17 mouse cellular contexts compared by ENCODE assay signal in the genomic region with DNA sequence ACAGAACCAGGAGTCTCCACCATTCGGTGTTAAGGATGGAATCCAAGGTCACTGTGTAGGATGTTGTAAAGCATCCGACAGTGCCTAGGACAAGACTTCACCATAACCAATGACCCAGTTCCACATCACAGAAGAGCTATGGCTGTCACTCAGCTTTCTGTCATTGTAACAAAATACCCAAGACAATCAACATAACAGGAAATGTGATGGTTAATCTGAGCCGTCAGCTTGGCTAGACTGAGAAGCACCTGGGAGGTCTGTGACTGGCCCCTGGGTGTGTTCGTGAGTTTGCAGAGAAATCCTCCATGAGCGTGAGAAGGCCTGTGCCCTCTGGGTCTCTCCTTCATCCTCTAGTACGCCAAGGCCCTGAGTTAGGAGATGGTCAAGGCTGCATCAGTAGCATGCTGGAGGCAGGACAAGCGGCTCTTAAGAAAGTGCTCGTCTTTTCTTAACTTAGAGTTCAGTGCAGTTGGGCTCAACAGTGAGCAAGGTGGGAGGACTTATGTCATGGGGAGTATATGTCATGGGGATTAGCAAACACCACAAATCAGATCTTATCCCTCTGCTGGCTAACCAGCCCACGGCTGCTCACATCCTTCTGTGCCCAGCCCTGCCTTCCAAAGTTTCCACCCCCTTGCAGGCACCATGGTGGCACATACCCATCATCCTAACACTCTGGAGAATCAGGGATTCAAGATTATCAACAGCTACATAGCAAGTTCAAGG. TPM values are rescaled to one million over a fixed set of nuclear protein-coding genes. Genes with fewer than 3 reads are reported as not detected.
DNase-seq lines count a peak whose midpoint lies in the region; ATAC-seq and TF ChIP-seq lines count a peak whose summit lies in the region.
"Had no signal": no experiment of that assay in that cellular context is flagged by ENCODE, and none has a peak within 500 bp of the region (broad histone marks: within the 10 kb centered on the region; RNA-seq: fewer than 3 reads in every experiment).

No protein-coding gene starts in this region.

- no peaks in the 10 kb centered on the region for H3K27me3 ChIP-seq in intestine, embryonic 16.5 days (replicated peaks; ENCODE audit: control insufficient read depth, insufficient read depth, low read length)
- no peaks in the 10 kb centered on the region for H3K27me3 ChIP-seq in intestine, postnatal 0 days (replicated peaks; ENCODE audit: control insufficient read depth, insufficient read depth, low read length)
- no peaks in the 10 kb centered on the region for H3K27me3 ChIP-seq in stomach, embryonic 15.5 days (replicated peaks)
- no peaks in the 10 kb centered on the region for H3K27me3 ChIP-seq in stomach, postnatal 0 days (ENCODE audit: control insufficient read depth, insufficient read depth, low read length)
- no peaks in the 10 kb centered on the region for H3K27me3 ChIP-seq in hindbrain, embryonic 11.5 days (ENCODE audit: control insufficient read depth, insufficient read depth, low read length)

- no peak for TF ChIP-seq CTCF in intestine, postnatal 0 days (IDR thresholded peaks at IDR 0.05; ENCODE audit: low read depth)
- no peak for TF ChIP-seq CTCF in stomach, postnatal 0 days (IDR thresholded peaks at IDR 0.05; ENCODE audit: low read depth)

- no peak overlapping the region for H3K4me2 ChIP-seq in intestine, embryonic 16.5 days (ENCODE audit: low read depth, low read length)
- no peak overlapping the region for H3K4me2 ChIP-seq in intestine, postnatal 0 days (replicated peaks; ENCODE audit: low read depth)
- no peak overlapping the region for H3K4me2 ChIP-seq in stomach, embryonic 15.5 days
- H3K4me2 ChIP-seq in stomach, postnatal 0 days (replicated peaks; ENCODE audit: low read depth), result no peak overlapping the region
- H3K4me2 ChIP-seq in hindbrain, embryonic 11.5 days (replicated peaks; ENCODE audit: low read depth, low read length), result no peak overlapping the region
- H3K4me2 ChIP-seq: liver, embryonic 11.5 days had no signal

- no peaks in the 10 kb centered on the region for H3K36me3 ChIP-seq in intestine, embryonic 16.5 days (ENCODE audit: control insufficient read depth, insufficient read depth, low read length)
- H3K36me3 ChIP-seq in intestine, postnatal 0 days (ENCODE audit: control insufficient read depth, insufficient read depth), result no peaks in the 10 kb centered on the region
- no peaks in the 10 kb centered on the region for H3K36me3 ChIP-seq in stomach, embryonic 15.5 days
- H3K36me3 ChIP-seq in stomach, postnatal 0 days (ENCODE audit: control insufficient read depth, insufficient read depth, low read length), result no peaks in the 10 kb centered on the region
- no peaks in the 10 kb centered on the region for H3K36me3 ChIP-seq in hindbrain, embryonic 11.5 days (ENCODE audit: control insufficient read depth, insufficient read depth, low read length)
- H3K36me3 ChIP-seq: G1E had no signal

- WGBS in intestine, embryonic 16.5 days, result 77% methylated on average over 9 of the region's 9 CpGs
- 74% methylated on average over 9 of the region's 9 CpGs for WGBS in intestine, postnatal 0 days
- WGBS in stomach, embryonic 15.5 days, result 75% methylated on average over 9 of the region's 9 CpGs
- 76% methylated on average over 9 of the region's 9 CpGs for WGBS in stomach, postnatal 0 days
- WGBS in hindbrain, embryonic 11.5 days, result 88% methylated on average over 9 of the region's 9 CpGs

- H3K9ac ChIP-seq in intestine, embryonic 16.5 days (ENCODE audit: low read depth, low read length), result no peak overlapping the region
- no peak overlapping the region for H3K9ac ChIP-seq in intestine, postnatal 0 days (ENCODE audit: low read depth, low read length)
- H3K9ac ChIP-seq in stomach, embryonic 15.5 days, result no peak overlapping the region
- no peak overlapping the region for H3K9ac ChIP-seq in stomach, postnatal 0 days (ENCODE audit: low read length)
- H3K9ac ChIP-seq in hindbrain, embryonic 11.5 days (ENCODE audit: low read depth, low read length), result no peak overlapping the region

- DNase-seq in stomach, postnatal 0 days (ENCODE audit: low spot score), result no peak
- DNase-seq in naive thymus-derived CD4-positive, alpha-beta T cell, adult 2 months (ENCODE audit: low read depth), result peak; percentile 21
- no peak for DNase-seq in hindbrain, embryonic 11.5 days (ENCODE audit: low spot score)
- DNase-seq: adrenal gland, postnatal 25 days; cerebellum, adult 11 months; cerebellum, postnatal 14 days; midbrain, embryonic 14.5 days; spleen, adult 18-20 months; thymus, adult 18-20 months had no signal

- no peak overlapping the region for H3K4me3 ChIP-seq in intestine, embryonic 16.5 days (ENCODE audit: low read length)
- no peak overlapping the region for H3K4me3 ChIP-seq in intestine, postnatal 0 days (ENCODE audit: low read depth, low read length)
- no peak overlapping the region for H3K4me3 ChIP-seq in stomach, embryonic 15.5 days (replicated peaks)
- H3K4me3 ChIP-seq in stomach, postnatal 0 days (ENCODE audit: low read depth, low read length), result no peak overlapping the region
- no peak overlapping the region for H3K4me3 ChIP-seq in hindbrain, embryonic 11.5 days (ENCODE audit: low read depth, low read length)
- H3K4me3 ChIP-seq: megakaryocyte, embryonic 14.5 days had no signal

- H3K27ac ChIP-seq in intestine, embryonic 16.5 days (ENCODE audit: low read length), result peak overlapping the region; percentile 31; the same call in 1 of the 2 replicates
- no peak overlapping the region for H3K27ac ChIP-seq in intestine, postnatal 0 days (ENCODE audit: low read depth, low read length)
- H3K27ac ChIP-seq in stomach, embryonic 15.5 days, result 0 out of 2 replicates have a peak overlapping the region, but pooled peaks have one; percentile 4
- no peak overlapping the region for H3K27ac ChIP-seq in stomach, postnatal 0 days (replicated peaks)
- no peak overlapping the region for H3K27ac ChIP-seq in hindbrain, embryonic 11.5 days (ENCODE audit: low read depth, low read length)
- H3K27ac ChIP-seq: hindbrain, postnatal 0 days had no signal

- no peak for ATAC-seq in intestine, embryonic 16.5 days
- no peak for ATAC-seq in intestine, postnatal 0 days
- no peak for ATAC-seq in stomach, embryonic 15.5 days (ENCODE audit: insufficient read depth, low FRiP score, low read depth)
- no peak for ATAC-seq in stomach, postnatal 0 days (ENCODE audit: low FRiP score, low TSS enrichment)
- ATAC-seq in activated CD4-positive, CD25-positive, alpha-beta regulatory T cell, adult 4 months, result peak; percentile 66
- ATAC-seq in hindbrain, embryonic 11.5 days (ENCODE audit: low FRiP score), result no peak
- ATAC-seq: hindbrain, postnatal 0 days had no signal

- H3K9me3 ChIP-seq in intestine, embryonic 16.5 days (ENCODE audit: control insufficient read depth, low read length), result no peaks in the 10 kb centered on the region
- no peaks in the 10 kb centered on the region for H3K9me3 ChIP-seq in intestine, postnatal 0 days (ENCODE audit: control insufficient read depth)
- no peaks in the 10 kb centered on the region for H3K9me3 ChIP-seq in stomach, embryonic 15.5 days
- H3K9me3 ChIP-seq in stomach, postnatal 0 days (ENCODE audit: control insufficient read depth, low read length), result no peaks in the 10 kb centered on the region
- H3K9me3 ChIP-seq in hindbrain, embryonic 11.5 days (ENCODE audit: control insufficient read depth, low read length), result no peaks in the 10 kb centered on the region
- H3K9me3 ChIP-seq: G1E; megakaryocyte, embryonic 14.5 days had no signal

- no peaks in the 10 kb centered on the region for H3K4me1 ChIP-seq in intestine, embryonic 16.5 days (ENCODE audit: control insufficient read depth, insufficient read depth, low read length)
- no peaks in the 10 kb centered on the region for H3K4me1 ChIP-seq in intestine, postnatal 0 days (replicated peaks; ENCODE audit: control insufficient read depth, insufficient read depth, low read length)
- H3K4me1 ChIP-seq in stomach, embryonic 15.5 days, result no peaks in the 10 kb centered on the region
- H3K4me1 ChIP-seq in stomach, postnatal 0 days (replicated peaks; ENCODE audit: control insufficient read depth, insufficient read depth), result no peaks in the 10 kb centered on the region
- no peaks in the 10 kb centered on the region for H3K4me1 ChIP-seq in hindbrain, embryonic 11.5 days (replicated peaks; ENCODE audit: control insufficient read depth, insufficient read depth, low read length)

- TF ChIP-seq EP300 in stomach, postnatal 0 days (optimal IDR thresholded peaks at IDR 0.05), result no peak

RNA-seq across cellular contexts. Expression of a gene that starts 57.9 kb away (rescaled TPM):
- polyA plus RNA-seq in intestine, embryonic 16.5 days (2015; fragmentation: Nextera tagmentation; extraction: Ambion mirVana), result 39.5 TPM in 2 replicates
- 17.2 and 17.6 TPM in 2 replicates for polyA plus RNA-seq in intestine, postnatal 0 days (2015; fragmentation: Nextera tagmentation; extraction: Ambion mirVana)
- polyA plus RNA-seq in stomach, embryonic 15.5 days (2015; fragmentation: Nextera tagmentation; extraction: Ambion mirVana), result 29.8 and 33.7 TPM in 2 replicates
- polyA plus RNA-seq in stomach, postnatal 0 days (2015; fragmentation: Nextera tagmentation; extraction: Ambion mirVana), result 16.9 and 17.1 TPM in 2 replicates
- 100 to 1,000 TPM; 167 to 170 TPM for polyA plus RNA-seq in activated CD4-positive, CD25-positive, alpha-beta regulatory T cell, adult 4 months (2017; shearing (Covaris generic))
- 13.0 and 13.8 TPM in 2 replicates for polyA plus RNA-seq in hindbrain, embryonic 11.5 days (2014; fragmentation: Nextera tagmentation; extraction: Ambion mirVana)

Comparison
In these comparisons a context has a peak if more than half of its experiments do, and no peak if none do; other contexts are left out.
1. H3K27ac ChIP-seq: peak in intestine, embryonic 16.5 days (single experiment) and stomach, embryonic 15.5 days (single experiment); none in intestine, postnatal 0 days (single experiment), stomach, postnatal 0 days (single experiment) and hindbrain, embryonic 11.5 days (single experiment).